Mouse (Mus musculus) hindbrain, postnatal 0 days (tissue): Measurements from ENCODE around the gene Ggt1. TPM values are rescaled to one million over a fixed set of nuclear protein-coding genes. Genes with fewer than 3 reads are reported as not detected.

Source experiments
- ATAC-seq: fragments of 200-750 bp; cut with Nextera tagmentation; 2 replicates; pipeline ENCODE4 v1.8.0; 2017; ENCODE audit warnings: mild to moderate bottlenecking, moderate TSS enrichment, moderate library complexity
- DNase-seq: peaks from one replicate; pipeline ENCODE4 v3.0.0-alpha.2; 2015; ENCODE audit warnings: low spot score
- H3K27ac ChIP-seq: fragments of 300-500 bp; sonication (generic); 2 replicates; pipeline ENCODE4 v1.5.1; 2014; ENCODE audit warnings: mild to moderate bottlenecking
- H3K27me3 ChIP-seq: fragments of 300-500 bp; sonication (generic); 2 replicates; pipeline ENCODE4 v1.6.1; 2014; ENCODE audit warnings: low read length, mixed read lengths; ENCODE audit not compliant: insufficient read depth
- H3K36me3 ChIP-seq: fragments of 300-500 bp; sonication (generic); 2 replicates; pipeline ENCODE4 v1.6.1; 2014; ENCODE audit warnings: low read length, mixed read lengths; ENCODE audit not compliant: insufficient read depth
- H3K4me1 ChIP-seq: fragments of 300-500 bp; sonication (generic); 2 replicates; pipeline ENCODE4 v1.6.1; 2014; ENCODE audit warnings: antibody characterized with exemption, low read length, mixed read lengths; ENCODE audit not compliant: insufficient read depth
- H3K4me2 ChIP-seq: fragments of 300-500 bp; sonication (generic); 2 replicates; pipeline ENCODE4 v1.6.1; 2014; ENCODE audit warnings: low read depth, mild to moderate bottlenecking, low read length, moderate library complexity, mixed read lengths
- H3K4me3 ChIP-seq: fragments of 300-500 bp; sonication (generic); 2 replicates; pipeline ENCODE4 v1.5.1; 2014; ENCODE audit warnings: low read length
- H3K9ac ChIP-seq: fragments of 300-500 bp; sonication (generic); replicated peaks from 2 replicates; pipeline ENCODE4 v1.6.1; 2014; ENCODE audit warnings: mild to moderate bottlenecking, low read length, moderate library complexity, mixed read lengths
- H3K9me3 ChIP-seq: fragments of 300-500 bp; sonication (generic); 2 replicates; pipeline ENCODE4 v1.6.1; 2016; ENCODE audit warnings: low read length, mixed read lengths
- CTCF ChIP-seq: IDR thresholded peaks from 2 replicates; pipeline ENCODE4 v1.5.1; 2016; ENCODE audit warnings: antibody characterized with exemption, control low read depth, low read depth
- WGBS: fragments of 180-500 bp; shearing (Covaris S2); extraction: QIAGEN DNeasy Blood & Tissue Kit; methylation state at CpG from one replicate; pipeline ENCODE4 v1.1.7; 2014; 5-methylcytosine and 5-hydroxymethylcytosine counted together
- polyA plus RNA-seq: library from polyadenylated mRNA; unstranded; fragments of >200 nt; fragmentation: Nextera tagmentation; extraction: Ambion mirVana; gene quantifications from 2 replicates; pipeline ENCODE4 v1.2.1, GENCODE M21; 2015
- total RNA-seq: library from RNA; depleted of rRNA; stranded (reverse); fragments of >200 nt; gene quantifications from 2 replicates; pipeline ENCODE4 v1.2.3, GENCODE M21; 2014

Ggt1 gene
- total and polyA plus RNA-seq, 2 experiments from 2014 or later, result 1.0 to 7.6 TPM

DNA sequence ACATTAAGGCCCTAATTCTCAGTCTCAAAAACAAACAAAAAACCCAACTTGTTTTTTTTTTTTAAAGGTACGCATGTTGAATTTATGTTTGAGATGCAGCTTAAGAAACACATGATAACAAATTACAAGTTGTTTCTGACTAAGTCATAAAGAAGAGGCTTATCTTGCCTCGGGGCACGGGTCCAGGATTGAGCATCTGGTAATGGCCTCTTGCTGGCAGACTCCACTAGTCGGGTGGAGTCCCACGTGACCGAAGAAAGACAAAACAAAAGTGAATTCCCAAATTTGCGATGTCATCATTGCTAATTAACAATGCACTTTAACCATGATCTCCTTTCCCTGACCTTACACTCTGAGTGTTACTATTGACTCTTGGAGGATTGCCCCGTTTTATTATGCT, 34.6 kb downstream of the Ggt1 start:
- no peaks in the 10 kb centered on the region for H3K36me3 ChIP-seq

DNA sequence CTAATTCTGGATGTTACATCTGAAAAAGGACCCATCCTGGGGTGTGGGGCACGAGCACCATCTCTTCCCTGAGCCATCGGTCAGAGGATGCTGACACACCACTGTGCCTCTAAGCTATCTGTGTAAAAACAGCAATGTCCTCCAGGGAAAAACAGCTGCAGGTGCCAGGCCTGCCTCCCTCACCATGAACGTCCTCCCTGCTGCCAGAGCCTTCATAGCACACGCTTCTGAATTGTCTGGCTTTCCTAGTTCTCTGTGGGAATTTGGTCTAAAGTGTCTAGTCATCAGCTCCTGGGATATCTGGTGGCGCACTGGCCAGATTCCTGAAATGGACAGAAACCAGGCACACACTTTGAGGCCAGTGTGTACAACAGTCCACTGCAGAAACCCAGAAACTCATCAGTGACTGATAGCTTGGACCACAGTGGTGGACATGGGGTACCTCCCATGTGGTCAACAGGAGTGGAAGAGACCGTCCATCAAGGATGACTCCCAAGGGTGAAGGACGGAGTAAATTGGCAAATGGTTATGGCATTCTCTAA, 38.9 kb downstream of the Ggt1 start:
- Histone ChIP-seq H3K4me1 (no peaks in the 10 kb centered on the region), H3K4me2 (no peak overlapping the region), H3K27ac (no peak overlapping the region), H3K9me3 (no peaks in the 10 kb centered on the region), H3K27me3 (no peaks in the 10 kb centered on the region), H3K9ac (no peak overlapping the region), H3K36me3 (no peaks in the 10 kb centered on the region), H3K4me3 (no peak overlapping the region)
- WGBS, result 72% methylated on average over 7 of the region's 7 CpGs
- ATAC-seq, result no peak
- TF ChIP-seq CTCF, result no peak
- DNase-seq, result no peak

More for the DNA sequence above, 34.6 kb downstream of the Ggt1 start:
- ATAC-seq (no peak), DNase-seq (peak; percentile 51)
- H3K4me1 ChIP-seq, result no peaks in the 10 kb centered on the region
- H3K4me3 ChIP-seq, result no peak overlapping the region
- no peak overlapping the region for H3K9ac ChIP-seq
- H3K27me3 ChIP-seq, result no peaks in the 10 kb centered on the region
- WGBS, result 62% methylated on average over 8 of the region's 8 CpGs
- no peaks in the 10 kb centered on the region for H3K9me3 ChIP-seq
- no peak overlapping the region for H3K27ac ChIP-seq
- no peak for TF ChIP-seq CTCF
- no peak overlapping the region for H3K4me2 ChIP-seq

DNA sequence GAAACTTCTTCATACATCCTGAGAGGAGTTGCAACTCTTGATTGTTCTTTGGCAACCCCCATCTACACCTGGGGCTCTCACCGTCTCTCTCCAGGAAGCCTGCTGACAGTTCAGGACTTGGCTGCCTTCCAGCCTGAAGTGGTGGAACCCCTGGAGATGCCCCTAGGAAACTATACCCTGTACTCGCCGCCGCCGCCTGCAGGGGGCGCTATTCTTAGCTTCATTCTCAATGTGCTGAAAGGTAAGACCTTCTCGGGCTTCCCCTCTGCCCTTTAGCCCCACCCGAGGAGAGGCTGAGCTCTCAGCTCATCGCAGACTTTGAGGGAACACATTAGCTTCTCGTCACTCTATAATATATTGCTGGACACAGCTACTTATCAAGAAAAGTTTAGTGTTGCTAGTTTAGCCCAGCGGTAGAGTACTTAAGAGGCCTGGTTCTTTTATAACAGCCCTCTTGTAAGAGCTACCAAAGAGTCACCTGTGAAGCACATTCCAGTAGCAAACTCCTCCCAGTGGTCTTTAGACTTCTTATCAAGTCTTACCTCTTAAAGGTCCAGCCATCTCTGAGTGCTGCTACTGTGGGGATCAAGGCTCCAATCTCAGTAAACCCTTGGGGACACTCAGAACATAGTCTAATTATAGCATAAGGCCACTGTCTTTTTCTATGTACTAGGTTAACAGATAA, 43.9 kb downstream of the Ggt1 start:
- no peak overlapping the region for H3K9ac ChIP-seq
- WGBS, result 38% methylated on average over 11 of the region's 11 CpGs
- H3K36me3 ChIP-seq, result no peaks in the 10 kb centered on the region
- no peaks in the 10 kb centered on the region for H3K4me1 ChIP-seq
- DNase-seq (no peak), ATAC-seq (no peak)
- no peak overlapping the region for H3K4me3 ChIP-seq
- no peak overlapping the region for H3K4me2 ChIP-seq
- H3K27me3 ChIP-seq, result no peaks in the 10 kb centered on the region
- no peak overlapping the region for H3K27ac ChIP-seq
- peak; percentile 37; the same call in 1 of the 2 replicates for TF ChIP-seq CTCF
- H3K9me3 ChIP-seq, result no peaks in the 10 kb centered on the region

DNA sequence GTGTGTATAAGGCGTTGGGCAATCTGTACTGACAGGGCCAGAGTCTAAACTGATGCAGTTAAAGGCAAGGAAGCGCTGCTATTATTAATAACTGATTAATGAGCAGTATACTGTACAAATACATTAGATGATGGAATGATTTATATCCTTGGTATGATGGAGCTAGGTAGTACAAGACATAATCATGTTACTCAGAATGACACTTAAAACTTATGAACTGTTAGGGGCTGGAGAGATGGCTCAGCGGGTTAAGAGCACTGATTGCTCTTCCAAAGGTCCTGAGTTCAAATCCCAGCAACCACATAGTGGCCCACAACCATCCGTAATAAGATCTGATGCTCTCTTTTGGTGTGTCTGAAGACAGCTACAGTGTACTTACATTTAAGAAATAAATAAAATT, 45.8 kb downstream of the Ggt1 start:
- no peaks in the 10 kb centered on the region for H3K27me3 ChIP-seq
- no peak overlapping the region for H3K27ac ChIP-seq
- no peaks in the 10 kb centered on the region for H3K9me3 ChIP-seq
- TF ChIP-seq CTCF, result no peak
- H3K4me3 ChIP-seq, result no peak overlapping the region
- WGBS, result 88% methylated on average over 4 of the region's 4 CpGs
- H3K4me2 ChIP-seq, result no peak overlapping the region
- ATAC-seq (no peak), DNase-seq (no peak)
- no peaks in the 10 kb centered on the region for H3K4me1 ChIP-seq
- no peaks in the 10 kb centered on the region for H3K36me3 ChIP-seq
- H3K9ac ChIP-seq, result no peak overlapping the region

DNA sequence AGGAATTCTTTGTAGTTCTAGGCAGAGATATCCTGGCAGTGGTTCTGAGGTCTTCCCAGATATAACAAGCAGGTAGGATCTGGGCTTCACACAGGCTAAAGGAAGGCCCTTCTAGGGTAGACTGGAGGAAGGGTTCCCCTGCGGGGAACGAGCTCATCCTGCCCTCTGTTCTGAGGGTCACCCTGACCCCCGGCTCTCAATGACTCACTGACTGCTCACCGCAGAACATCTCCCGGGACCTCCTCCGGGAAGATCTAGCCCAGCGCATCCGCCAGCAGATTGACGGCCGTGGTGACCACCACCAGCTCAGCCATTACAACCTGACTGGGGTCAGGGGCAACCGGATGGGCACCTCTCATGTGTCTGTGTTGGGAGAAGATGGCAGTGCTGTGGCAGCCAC, 47.6 kb downstream of the Ggt1 start:
- Histone ChIP-seq H3K36me3 (no peaks in the 10 kb centered on the region), H3K4me2 (no peak overlapping the region), H3K9ac (no peak overlapping the region), H3K4me1 (no peaks in the 10 kb centered on the region), H3K9me3 (no peaks in the 10 kb centered on the region), H3K4me3 (no peak overlapping the region), H3K27me3 (no peaks in the 10 kb centered on the region), H3K27ac (no peak overlapping the region)
- TF ChIP-seq CTCF, result no peak
- DNase-seq (no peak), ATAC-seq (no peak)
- WGBS, result 91% methylated on average over 11 of the region's 11 CpGs

DNA sequence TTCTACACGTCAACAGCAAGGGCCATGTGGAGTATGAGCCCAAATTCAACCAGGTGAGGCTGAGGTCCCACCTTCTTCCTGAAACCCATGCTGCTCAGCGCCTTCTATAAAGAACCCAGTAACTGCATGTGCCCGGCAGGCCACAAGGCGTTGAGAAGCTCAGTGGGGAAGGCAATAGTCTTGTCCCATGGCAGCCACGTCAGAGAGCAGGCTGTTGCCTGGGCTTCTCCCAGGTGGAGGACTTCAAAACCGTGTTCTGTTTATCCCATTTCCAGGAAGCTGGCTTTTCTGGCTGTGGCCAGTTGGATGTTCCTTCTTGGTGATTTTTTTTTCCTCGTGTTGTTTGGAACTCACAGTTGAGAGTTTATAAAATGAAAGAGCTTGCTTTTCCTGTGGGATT, 49.1 kb downstream of the Ggt1 start:
- TF ChIP-seq CTCF, result no peak

DNA sequence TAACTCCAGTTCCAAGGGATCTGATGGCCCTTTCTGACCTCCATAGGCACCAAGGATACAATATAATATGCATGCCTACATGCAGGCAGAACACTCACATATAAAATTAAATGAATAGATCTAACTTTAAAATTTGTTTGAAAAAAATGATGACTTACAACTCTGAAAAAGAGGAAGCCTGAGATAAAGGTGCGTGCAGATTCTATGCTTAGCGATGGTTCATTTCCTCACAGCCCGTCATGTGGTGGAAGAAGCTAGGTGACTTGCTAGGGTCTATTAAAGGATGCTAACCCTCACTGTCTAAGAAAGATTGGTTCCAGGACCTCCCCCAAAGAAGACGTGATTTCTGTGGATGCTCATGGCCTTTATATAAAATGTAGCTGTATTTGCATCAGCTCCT, 54.6 kb downstream of the Ggt1 start:
- no peaks in the 10 kb centered on the region for H3K4me1 ChIP-seq
- H3K4me3 ChIP-seq, result no peak overlapping the region
- no peak overlapping the region for H3K27ac ChIP-seq
- no peak overlapping the region for H3K4me2 ChIP-seq
- no peak overlapping the region for H3K9ac ChIP-seq
- TF ChIP-seq CTCF, result no peak
- ATAC-seq (no peak), DNase-seq (no peak)
- no peaks in the 10 kb centered on the region for H3K27me3 ChIP-seq
- H3K36me3 ChIP-seq, result no peaks in the 10 kb centered on the region
- no peaks in the 10 kb centered on the region for H3K9me3 ChIP-seq
- WGBS, result 93% methylated on average over 4 of the region's 4 CpGs

More for the DNA sequence above, 49.1 kb downstream of the Ggt1 start:
- Histone ChIP-seq H3K4me1 (no peaks in the 10 kb centered on the region), H3K4me2 (no peak overlapping the region), H3K9ac (no peak overlapping the region), H3K4me3 (no peak overlapping the region), H3K36me3 (no peaks in the 10 kb centered on the region), H3K27me3 (no peaks in the 10 kb centered on the region), H3K9me3 (no peaks in the 10 kb centered on the region), H3K27ac (no peak overlapping the region)
- WGBS, result 62% methylated on average over 7 of the region's 7 CpGs
- no peak for ATAC-seq
- no peak for DNase-seq
